Mouse (Mus musculus) left cerebral cortex, postnatal 14 days (tissue): Measurements from ENCODE around the gene Kat6b. TPM values are rescaled to one million over a fixed set of nuclear protein-coding genes. Genes with fewer than 3 reads are reported as not detected.

ENCODE experiments used
- total RNA-seq, 2 experiments: library from RNA; stranded (reverse); gene quantifications; 2 replicates each; pipeline ENCODE4 v1.2.3; 2021

Kat6b gene
- total RNA-seq, 2 experiments from 2014 or later, result 61.2 to 65.0 TPM

Other genes starting within 250 kb of the Kat6b start
- not detected for gene Dupd1, start 233.1 kb downstream of the Kat6b start, total RNA-seq